Mouse (Mus musculus): Measurements from ENCODE around the gene Etnppl. TPM values are rescaled to one million over a fixed set of nuclear protein-coding genes. Genes with fewer than 3 reads are reported as not detected.

The Etnppl gene
- polyA plus RNA-seq, 1 experiment, result not detected

- no peak for DNase-seq (ENCODE audit: low read depth)
- TF ChIP-seq POLR2A (IDR thresholded peaks at IDR 0.05; ENCODE audit: borderline replicate concordance, extremely low read depth, insufficient read depth, insufficient read length, poor library complexity, severe bottlenecking) (no peak), CTCF (IDR thresholded peaks at IDR 0.05; ENCODE audit: borderline replicate concordance, extremely low read depth, insufficient read depth, insufficient read length) (no peak)
Measured at GRCm38 (mm10) chr3:130677671-130678460, 60.6 kb downstream of the Etnppl start.

- DNase-seq (ENCODE audit: low read depth), result no peak
- TF ChIP-seq POLR2A (IDR thresholded peaks at IDR 0.05; ENCODE audit: borderline replicate concordance, extremely low read depth, insufficient read depth, insufficient read length, poor library complexity, severe bottlenecking), result no peak
- TF ChIP-seq CTCF (IDR thresholded peaks at IDR 0.05; ENCODE audit: borderline replicate concordance, extremely low read depth, insufficient read depth, insufficient read length), result no peak
Measured at GRCm38 (mm10) chr3:130681226-130681625, 64.0 kb downstream of the Etnppl start.

- DNase-seq (ENCODE audit: low read depth), result no peak
- TF ChIP-seq CTCF (IDR thresholded peaks at IDR 0.05; ENCODE audit: borderline replicate concordance, extremely low read depth, insufficient read depth, insufficient read length) (no peak), POLR2A (IDR thresholded peaks at IDR 0.05; ENCODE audit: borderline replicate concordance, extremely low read depth, insufficient read depth, insufficient read length, poor library complexity, severe bottlenecking) (no peak)
Measured at GRCm38 (mm10) chr3:130682183-130682582, 64.9 kb downstream of the Etnppl start.

- no peak for DNase-seq (ENCODE audit: low read depth)
- no peak for TF ChIP-seq POLR2A (IDR thresholded peaks at IDR 0.05; ENCODE audit: borderline replicate concordance, extremely low read depth, insufficient read depth, insufficient read length, poor library complexity, severe bottlenecking)
- no peak for TF ChIP-seq CTCF (IDR thresholded peaks at IDR 0.05; ENCODE audit: borderline replicate concordance, extremely low read depth, insufficient read depth, insufficient read length)
Measured at GRCm38 (mm10) chr3:130683836-130684235, 66.6 kb downstream of the Etnppl start.

GRCm38 (mm10) chr3:130684276-130685013 is 67.2 kb downstream of the Etnppl start:
- no peak for TF ChIP-seq CTCF (IDR thresholded peaks at IDR 0.05; ENCODE audit: borderline replicate concordance, extremely low read depth, insufficient read depth, insufficient read length)
- TF ChIP-seq POLR2A (IDR thresholded peaks at IDR 0.05; ENCODE audit: borderline replicate concordance, extremely low read depth, insufficient read depth, insufficient read length, poor library complexity, severe bottlenecking), result no peak
- DNase-seq (ENCODE audit: low read depth), result no peak

GRCm38 (mm10) chr3:130685014-130685366 is 67.7 kb downstream of the Etnppl start:
- TF ChIP-seq CTCF (IDR thresholded peaks at IDR 0.05; ENCODE audit: borderline replicate concordance, extremely low read depth, insufficient read depth, insufficient read length) (no peak), POLR2A (IDR thresholded peaks at IDR 0.05; ENCODE audit: borderline replicate concordance, extremely low read depth, insufficient read depth, insufficient read length, poor library complexity, severe bottlenecking) (no peak)
- DNase-seq (ENCODE audit: low read depth), result no peak

- DNase-seq (ENCODE audit: low read depth), result no peak
- TF ChIP-seq POLR2A (IDR thresholded peaks at IDR 0.05; ENCODE audit: borderline replicate concordance, extremely low read depth, insufficient read depth, insufficient read length, poor library complexity, severe bottlenecking) (no peak), CTCF (IDR thresholded peaks at IDR 0.05; ENCODE audit: borderline replicate concordance, extremely low read depth, insufficient read depth, insufficient read length) (no peak)
Measured at GRCm38 (mm10) chr3:130687051-130687450, 69.8 kb downstream of the Etnppl start.

Other genes starting within 250 kb of the Etnppl start
- gene Ostc, start 92.0 kb downstream of the Etnppl start, polyA plus RNA-seq (2012; rRNA removed), result 123 and 139 TPM in 2 replicates
- gene Rpl34, start 113.0 kb downstream of the Etnppl start, polyA plus RNA-seq (2012; rRNA removed), result 1,791 and 2,202 TPM in 2 replicates